Mouse (Mus musculus) hematopoietic stem cell, adult 5-6 weeks (primary cell): ENCODE results near the gene Oip5. TPM values are rescaled to one million over a fixed set of nuclear protein-coding genes. Genes with fewer than 3 reads are reported as not detected.

ENCODE experiments used
- ATAC-seq, 2 experiments: fragments of 125-278 bp in 1 of 2; replicated peaks in 1 of 2; 2 replicates each; pipeline ENCODE4 v1.8.0; 2016 to 2017; ENCODE audit warnings: inconsistent platforms in 2 of 2, mild to moderate bottlenecking in 2 of 2, moderate number of reproducible peaks in 2 of 2, low read depth in 1 of 2, moderate TSS enrichment in 1 of 2; ENCODE audit not compliant: low FRiP score in 2 of 2, poor library complexity in 2 of 2, severe bottlenecking in 2 of 2, insufficient read depth in 1 of 2, low TSS enrichment in 1 of 2
- total RNA-seq: library from RNA; stranded (forward); fragments of 172-1452, 232-1000 nt; gene quantifications from 2 replicates; pipeline ENCODE4 v1.2.3, GENCODE M21; 2017

Oip5 gene
- total RNA-seq, 1 experiment from 2014 or later = 20.5 TPM

DNA sequence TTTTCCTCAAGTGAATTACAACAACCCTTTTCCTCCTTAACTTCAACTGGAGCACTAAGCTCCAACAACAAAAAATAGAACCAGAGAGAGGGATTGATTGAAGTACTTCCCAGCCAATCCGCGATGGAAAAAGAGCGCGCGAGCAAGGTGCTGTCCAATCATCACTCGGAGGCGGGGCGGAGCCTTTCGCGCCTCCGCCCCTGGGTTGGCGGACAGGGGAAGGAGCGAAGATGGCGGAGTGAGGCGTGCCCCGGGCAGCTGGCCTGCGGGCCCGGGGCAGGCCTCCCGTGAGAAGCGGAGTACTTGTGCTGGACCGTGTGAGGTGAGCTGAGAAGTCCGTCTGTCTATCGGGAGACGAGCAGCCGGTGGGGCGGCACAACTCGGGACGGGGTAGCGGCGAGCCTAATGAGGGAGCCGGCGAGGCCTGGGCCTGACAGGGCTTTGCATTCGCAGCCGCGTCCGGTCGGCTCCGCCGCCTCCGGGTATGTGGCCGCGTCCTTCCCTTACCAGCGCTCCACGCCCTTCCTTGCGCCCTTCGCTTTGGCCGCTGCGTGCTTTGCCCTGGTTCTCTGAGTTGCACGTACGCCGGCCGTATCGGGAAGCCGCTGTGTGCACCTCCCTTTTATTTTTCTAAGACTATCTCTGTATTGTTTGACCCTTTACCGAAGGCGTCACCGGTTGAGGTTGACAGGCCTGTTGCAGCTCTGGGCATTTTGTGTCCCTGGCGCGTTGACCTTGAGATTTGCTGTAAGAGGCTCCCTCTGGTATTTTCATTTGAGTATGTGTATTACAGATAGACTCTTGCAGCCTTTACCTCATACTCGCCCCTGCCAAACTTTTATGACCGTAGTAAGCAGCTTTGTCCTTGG is 23.9 kb downstream of the Oip5 start:
- peak; percentile 98 for ATAC-seq

DNA sequence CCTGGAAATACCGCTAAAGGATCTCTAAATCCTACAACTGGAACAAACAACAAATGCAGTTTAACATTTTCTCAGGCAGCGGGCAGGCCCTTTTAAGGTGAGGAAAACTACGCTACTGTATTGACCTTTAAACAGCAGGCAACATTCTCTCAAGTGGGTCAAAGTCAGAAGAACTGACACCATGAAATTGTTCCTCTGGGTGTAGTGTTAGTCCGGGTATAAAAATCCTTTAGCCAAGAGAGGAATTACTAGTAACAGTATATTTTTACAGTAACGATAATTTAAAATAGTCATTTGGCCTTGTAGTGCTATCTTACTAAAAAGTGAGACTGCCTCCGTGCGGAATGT is 24.5 kb downstream of the Oip5 start:
- ATAC-seq = 0 out of 4 replicates have a peak, but pooled peaks of 1 of the 2 experiments have one; percentile 27

- ATAC-seq = no peak
Observed at GRCm38 (mm10) chr2:119591247-119591646, 27.0 kb downstream of the Oip5 start.

GRCm38 (mm10) chr2:119587383-119587782 is 30.9 kb downstream of the Oip5 start:
- peak; percentile 69 to 81 for ATAC-seq

GRCm38 (mm10) chr2:119584282-119584681 is 34.0 kb downstream of the Oip5 start:
- ATAC-seq = no peak

- ATAC-seq = no peak
Observed at GRCm38 (mm10) chr2:119583439-119583838, 34.8 kb downstream of the Oip5 start.

DNA sequence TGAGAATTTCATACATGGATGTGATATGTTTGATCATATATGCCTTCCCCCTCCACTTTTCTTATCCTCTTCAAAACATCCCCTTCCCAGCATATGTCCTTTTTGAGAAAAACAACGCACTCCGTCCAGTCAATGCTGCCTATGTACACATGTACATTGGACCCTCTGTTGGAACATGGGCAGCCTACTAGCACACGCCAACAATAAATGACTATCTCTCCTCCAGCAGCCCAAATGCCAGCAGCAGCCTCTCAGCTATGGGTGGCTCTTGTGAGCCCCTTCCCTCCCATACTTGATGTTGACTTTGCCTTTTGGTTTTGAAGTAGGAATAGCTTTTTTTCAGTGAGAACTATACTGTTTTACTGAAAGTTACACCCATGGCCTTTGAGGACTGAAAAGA is 36.7 kb downstream of the Oip5 start:
- ATAC-seq = no peak

DNA sequence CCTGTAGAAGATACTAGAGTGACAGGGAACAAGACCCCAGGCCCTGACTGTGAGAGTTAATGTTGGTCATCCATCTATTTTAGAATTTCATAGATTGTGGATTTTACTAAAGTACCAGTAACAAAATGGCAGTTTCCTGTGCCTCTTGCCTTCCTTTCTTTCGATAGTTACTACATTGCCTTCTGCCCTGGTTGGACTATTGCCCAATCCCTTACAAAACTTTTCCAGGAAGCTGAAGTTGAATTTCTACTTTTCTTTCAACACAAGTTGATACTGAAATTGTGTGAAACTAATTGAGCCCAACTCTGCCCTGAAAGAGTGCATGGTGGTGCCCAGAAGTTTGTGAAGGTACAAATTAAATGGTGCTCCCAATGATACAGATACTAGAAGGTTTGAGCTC is 45.8 kb downstream of the Oip5 start:
- ATAC-seq = no peak; a peak in 1 of 4 replicates

DNA sequence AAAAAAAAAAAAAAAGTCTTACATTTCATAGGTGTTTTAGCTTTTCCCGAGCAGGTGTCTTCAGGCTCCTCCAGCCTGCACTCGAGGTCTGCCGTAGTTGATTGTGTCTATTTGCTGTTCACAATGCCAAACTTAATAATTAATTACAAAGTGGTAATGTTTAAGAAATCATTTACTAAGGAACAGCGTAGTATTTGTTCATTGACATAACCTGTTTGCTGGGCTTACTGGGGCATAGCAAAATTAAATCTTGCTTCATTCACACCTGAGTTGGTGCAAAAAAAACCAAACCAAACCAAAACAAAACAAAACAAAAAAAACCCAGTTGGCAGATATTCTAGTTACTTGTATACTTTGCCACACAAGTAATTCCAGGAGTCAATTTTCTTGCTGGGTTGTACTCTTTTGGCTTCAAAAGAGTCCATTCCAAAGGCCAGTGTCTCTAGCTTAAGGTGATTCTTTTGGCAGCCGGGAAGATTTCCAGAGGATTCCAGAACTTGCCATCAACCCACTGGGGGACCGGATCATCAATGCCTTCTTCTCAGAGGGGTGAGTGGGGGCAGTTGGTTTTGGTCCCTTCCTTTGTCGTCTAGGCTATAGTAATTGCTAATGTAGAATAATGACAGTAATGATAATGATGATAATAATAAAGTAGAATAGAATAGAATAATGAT is 52.0 kb downstream of the Oip5 start:
- no peak for ATAC-seq

DNA sequence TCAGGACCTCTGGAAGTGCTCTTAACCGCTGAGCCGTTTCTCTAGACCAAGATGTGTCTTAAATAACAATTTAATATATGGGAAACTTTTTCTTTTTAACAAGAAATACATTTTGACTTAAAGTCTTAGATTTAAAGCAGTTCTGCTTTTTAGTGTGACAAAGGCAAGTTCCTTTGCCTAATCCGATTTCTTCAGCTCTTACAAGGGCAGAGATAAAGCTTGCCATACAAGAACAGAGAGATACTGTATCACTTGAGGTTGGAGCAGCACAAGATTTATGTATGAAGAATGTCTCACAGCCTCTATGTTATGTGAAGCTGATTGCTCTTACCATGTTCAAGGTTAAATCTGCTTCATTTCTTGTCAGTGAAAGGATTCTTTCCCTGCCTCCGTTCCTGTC is 53.0 kb downstream of the Oip5 start:
- no peak for ATAC-seq

- ATAC-seq = no peak
Observed at GRCm38 (mm10) chr2:119561794-119562193, 56.5 kb downstream of the Oip5 start.

Other genes with a start within 250 kb of the Oip5 start
- 23.4 and 35.3 TPM in 2 replicates for gene Ino80, start 140.8 kb downstream of the Oip5 start, total RNA-seq
- gene Exd1, start 70.8 kb downstream of the Oip5 start, total RNA-seq = 0.13 TPM in 1 of 2 replicates, not detected in the other
- gene Chp1, start 70.8 kb downstream of the Oip5 start, total RNA-seq = 51.5 and 65.8 TPM in 2 replicates
- 80.2 and 97.9 TPM in 2 replicates for gene Nusap1, start 171 bp downstream of the Oip5 start, total RNA-seq
- gene Ndufaf1, start 44.4 kb upstream of the Oip5 start, total RNA-seq = 22.4 and 27.0 TPM in 2 replicates
- gene Rtf1, start 56.6 kb upstream of the Oip5 start, total RNA-seq = 33.1 and 44.5 TPM in 2 replicates
- gene Itpka, start 123.9 kb upstream of the Oip5 start, total RNA-seq = 1.7 TPM in 1 of 2 replicates, not detected in the other
- not detected in 2 replicates for gene Ltk, start 142.0 kb upstream of the Oip5 start, total RNA-seq
- gene Rpap1, start 169.1 kb upstream of the Oip5 start, total RNA-seq = 9.2 and 10.5 TPM in 2 replicates
- gene Tyro3, start 179.3 kb upstream of the Oip5 start, total RNA-seq = 0.50 TPM in 2 replicates